Mouse (Mus musculus) liver, postnatal 0 days (tissue): Measurements from ENCODE around the gene Hs1bp3.

Source experiments
- CTCF ChIP-seq: sonication (generic); IDR thresholded peaks from 2 replicates; pipeline ENCODE4 v1.5.1; 2016; ENCODE audit warnings: antibody characterized with exemption, low read depth
- EP300 ChIP-seq: IDR thresholded peaks from 2 replicates; pipeline ENCODE4 v1.6.1; 2016; ENCODE audit warnings: antibody characterized with exemption, low read depth, mild to moderate bottlenecking

- TF ChIP-seq CTCF (no peak), EP300 (no peak)
Observed at GRCm38 (mm10) chr12:8329236-8329635, 16.0 kb downstream of the Hs1bp3 start.
